Mouse (Mus musculus): Measurements from ENCODE around the gene Diras2.

Gene Diras2

DNA sequence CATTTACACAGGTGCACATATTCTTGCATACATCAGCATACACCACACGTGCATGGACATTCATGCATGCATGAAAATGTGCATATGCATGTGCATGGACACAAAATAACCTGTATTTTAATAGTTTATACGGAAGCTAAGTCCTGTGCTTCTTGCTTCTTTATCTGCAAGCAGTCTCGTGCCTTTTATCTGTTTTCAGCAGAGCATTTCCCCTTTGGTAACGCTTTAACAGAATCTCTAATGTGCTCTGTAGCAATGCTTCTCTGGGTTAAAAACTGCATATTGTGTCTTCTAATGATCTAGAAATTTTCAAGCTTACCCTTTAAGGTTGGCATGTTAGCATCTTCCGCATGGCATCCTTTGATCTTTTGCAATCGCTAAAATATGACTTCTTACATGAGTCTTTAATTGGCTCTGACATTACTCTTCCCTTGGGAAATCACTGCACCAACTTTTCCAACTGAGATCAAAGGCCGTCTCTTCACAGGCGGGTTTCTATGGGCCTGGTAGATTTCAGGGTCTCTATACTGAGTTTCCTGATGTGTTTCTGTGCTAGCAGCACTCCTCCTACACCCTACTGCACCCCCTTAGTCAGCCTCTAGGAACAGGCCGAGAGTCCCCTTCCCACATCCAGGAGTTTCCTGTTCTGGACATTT is 21.9 kb upstream of the Diras2 start:
- in situ Hi-C loops (cut with MboI; ENCODE audit: low sequenced_read_pairs): no loop called here

DNA sequence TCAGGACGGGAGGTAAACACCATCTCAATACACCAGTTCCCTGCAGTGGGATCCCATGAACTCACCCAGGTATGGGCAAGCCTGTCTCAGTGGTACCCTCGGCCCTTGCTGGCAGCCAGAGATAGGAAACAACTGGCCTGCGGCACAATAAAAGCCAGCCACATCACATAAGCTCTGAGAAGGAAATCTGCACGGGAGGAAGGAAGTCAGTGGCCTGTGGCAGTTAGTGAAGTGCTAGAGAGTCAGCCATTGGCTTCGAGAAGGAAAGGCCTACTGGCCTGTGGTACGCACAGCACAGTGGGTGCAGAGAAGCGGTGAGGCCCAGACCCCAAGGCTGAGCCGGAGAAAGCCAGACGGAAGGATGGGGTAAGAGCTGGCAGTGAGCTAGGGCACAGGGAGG is 20.2 kb upstream of the Diras2 start:
- in situ Hi-C loops (cut with MboI; ENCODE audit: low sequenced_read_pairs): no loop called here

DNA sequence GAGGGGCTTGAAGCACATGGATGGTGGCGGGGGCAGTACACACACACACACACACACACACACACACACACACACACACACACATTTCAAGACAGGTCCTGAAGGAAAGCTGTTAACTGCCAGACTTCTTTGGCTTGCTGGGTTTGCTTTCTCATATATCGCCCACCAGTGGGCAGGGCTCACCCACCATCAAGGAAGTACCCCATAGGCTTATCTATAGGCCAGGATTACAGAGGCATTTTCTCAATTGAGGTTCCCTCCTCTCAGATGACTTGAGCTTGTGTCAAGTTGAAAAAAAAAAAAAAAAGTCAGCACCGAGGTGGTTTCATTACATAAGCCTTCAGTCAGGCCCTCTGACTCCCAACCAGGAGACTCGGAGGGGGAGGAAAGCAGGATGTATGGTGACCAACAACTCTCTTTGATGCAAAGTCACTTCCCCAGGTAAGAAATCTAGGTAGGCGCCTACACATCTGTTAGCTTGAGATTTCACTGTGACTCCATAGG is 19.7 kb upstream of the Diras2 start:
- in situ Hi-C loops (cut with MboI; ENCODE audit: low sequenced_read_pairs): no loop called here

DNA sequence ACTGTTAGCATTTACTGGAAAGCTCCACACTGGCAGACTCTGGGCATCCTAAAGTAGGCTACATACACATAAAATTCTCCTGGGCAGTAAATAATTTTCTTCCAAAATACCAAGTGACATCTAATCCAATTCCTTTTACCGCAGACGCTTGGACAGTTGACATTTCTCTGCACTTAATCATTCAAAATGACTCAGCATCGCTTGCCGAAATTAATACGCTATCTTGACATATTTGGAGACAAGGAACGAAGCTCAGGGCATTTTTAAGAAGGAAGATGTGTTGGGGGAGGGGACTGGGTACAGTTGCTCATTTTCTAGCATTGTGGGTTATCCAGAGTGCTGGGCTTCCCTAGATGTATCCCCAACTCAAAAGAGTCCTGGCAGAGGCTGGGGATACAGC is 15.2 kb upstream of the Diras2 start:
- in situ Hi-C loops (cut with MboI; ENCODE audit: low sequenced_read_pairs): no loop called here

- in situ Hi-C loops (cut with MboI; ENCODE audit: low sequenced_read_pairs): no loop called here
Observed at GRCm38 (mm10) chr13:52542636-52543035, 11.6 kb upstream of the Diras2 start.

DNA sequence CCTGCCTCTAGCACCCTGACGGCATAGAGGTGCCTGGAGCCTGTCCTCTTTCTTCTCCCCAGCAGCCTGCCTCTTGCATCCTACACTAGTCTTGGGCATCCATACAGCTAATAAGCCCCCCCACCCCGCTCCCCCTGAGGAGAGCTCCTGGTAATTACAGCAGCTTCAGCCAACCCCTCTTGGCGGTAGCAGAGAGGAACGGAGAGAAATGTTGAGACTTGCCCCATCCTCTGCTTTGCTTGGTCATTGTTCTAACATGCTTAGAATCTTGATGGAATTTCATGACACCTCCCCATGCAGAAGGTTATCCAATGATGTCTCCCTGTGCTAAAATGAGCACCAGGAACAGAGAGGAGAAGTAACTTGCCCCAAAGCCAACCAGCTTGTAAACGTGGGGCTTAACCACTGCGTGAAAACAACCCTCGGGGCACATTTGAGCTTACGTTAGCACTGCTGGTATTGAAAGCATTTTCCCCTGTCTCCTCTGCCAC is 11.0 kb upstream of the Diras2 start:
- in situ Hi-C loops (cut with MboI; ENCODE audit: low sequenced_read_pairs): no loop called here

DNA sequence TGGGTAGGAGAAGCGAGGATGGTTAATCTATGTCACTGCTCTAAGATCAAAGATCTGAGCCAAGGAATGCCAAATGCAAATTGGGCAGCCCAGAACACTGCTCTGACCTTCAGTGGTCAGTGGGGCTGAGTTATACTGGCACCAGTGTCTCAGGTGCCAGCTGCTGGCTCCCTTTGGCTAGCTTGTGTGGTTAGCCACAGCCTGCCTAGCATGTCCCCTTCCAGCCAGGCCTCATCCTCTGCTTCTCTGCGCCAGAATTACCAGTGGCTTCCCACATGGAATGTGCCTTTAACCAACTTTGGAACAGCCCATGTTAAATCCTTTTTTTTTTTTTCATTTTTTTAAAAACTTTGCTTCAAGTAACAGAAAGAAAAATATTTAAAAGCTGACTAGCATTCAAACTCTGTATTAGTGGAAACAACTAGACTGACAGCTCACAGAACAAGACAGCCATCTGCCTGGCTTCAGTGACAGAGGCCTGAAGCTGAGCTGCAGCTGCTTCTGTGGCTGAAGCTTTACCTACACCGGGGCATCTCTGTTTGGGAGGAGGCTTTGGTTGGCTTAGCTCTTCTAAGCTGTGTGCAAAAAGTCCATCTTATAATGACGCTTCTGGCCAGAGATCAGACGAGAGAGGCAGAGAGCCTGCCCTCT is 10.4 kb upstream of the Diras2 start:
- in situ Hi-C loops (cut with MboI; ENCODE audit: low sequenced_read_pairs): no loop called here

GRCm38 (mm10) chr13:52539461-52539860 is 8.4 kb upstream of the Diras2 start:
- in situ Hi-C loops (cut with MboI; ENCODE audit: low sequenced_read_pairs): no loop called here

DNA sequence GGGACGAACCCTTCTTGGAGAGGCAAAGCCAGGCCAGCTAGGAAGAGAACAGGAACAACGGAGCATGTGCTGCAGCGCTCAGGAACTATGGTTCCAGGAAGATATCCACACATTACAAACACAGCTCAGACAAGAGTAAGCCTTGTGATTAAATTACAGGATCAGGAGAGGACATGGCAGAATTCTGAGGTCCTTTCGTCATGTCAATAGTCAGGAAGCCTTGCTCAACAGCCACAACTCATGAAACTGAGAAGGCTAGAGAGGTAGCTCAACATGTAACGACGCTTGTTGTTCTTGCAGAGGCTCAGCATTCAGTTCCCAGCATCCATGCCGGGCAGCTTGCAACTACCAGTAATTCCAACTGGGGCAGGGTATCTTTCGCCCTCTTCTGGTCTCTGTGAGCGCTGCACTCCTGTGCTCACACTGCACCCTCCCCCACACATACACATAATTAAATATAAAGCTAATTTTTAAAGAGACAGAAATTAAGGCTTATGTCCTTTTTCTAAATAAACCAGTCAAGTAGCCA is 7.6 kb upstream of the Diras2 start:
- in situ Hi-C loops (cut with MboI; ENCODE audit: low sequenced_read_pairs): no loop called here

DNA sequence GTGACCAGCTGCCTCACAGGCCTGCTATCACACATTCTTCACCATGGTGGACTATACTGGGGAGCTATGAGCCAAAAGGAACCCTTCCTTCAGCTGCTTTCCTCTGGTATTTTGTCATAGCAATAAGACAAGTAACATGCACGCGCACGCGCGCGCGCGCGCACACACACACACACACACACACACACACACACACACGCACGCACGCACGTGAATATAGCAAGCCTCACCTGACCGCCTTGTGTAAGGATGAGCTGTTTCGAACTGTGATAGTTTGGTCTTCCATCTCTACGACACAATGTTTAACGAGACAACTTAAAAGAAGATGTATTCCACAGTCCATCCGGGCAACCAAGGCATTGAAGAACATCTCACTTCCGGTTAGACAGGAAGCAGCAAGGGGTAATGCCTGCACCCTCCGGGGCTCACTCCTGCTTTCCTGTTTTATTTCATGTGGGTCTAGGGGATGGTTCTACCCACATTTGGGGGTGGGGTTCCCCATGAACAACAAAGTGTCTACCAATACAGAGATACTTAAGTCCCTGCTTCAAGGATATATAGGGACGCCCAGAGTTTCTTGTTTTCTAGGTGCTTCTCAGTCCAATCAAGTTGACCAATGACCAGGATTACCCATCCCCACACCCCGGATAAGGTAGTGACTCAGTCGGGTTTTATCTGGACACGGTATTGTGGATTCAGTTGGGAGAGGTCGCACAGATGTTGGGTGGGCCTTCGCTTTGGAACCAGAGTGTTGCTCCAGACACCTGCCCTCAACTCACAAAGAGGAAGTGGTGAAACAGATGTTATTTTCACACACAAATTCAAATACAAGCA is 6.9 kb upstream of the Diras2 start:
- in situ Hi-C loops (cut with MboI; ENCODE audit: low sequenced_read_pairs): no loop called here

DNA sequence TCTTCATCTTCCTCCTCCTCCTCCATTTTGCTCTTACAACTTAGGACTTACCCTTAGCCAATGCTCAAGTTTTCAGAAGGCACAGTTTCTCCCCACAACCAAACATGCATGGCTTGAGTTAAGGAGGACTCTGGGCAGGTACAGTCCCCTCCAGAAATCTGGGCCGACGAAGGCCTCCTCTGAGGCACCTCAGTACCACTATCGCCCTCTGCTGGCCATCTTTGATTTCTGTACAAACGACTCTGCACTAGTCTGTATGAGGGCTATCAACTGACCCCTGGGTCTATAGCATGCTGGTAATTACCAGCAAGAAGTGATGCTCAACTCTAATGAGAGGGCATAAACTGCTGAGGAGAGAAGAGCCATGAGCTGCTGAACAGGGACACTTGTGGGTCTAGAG is 4.5 kb upstream of the Diras2 start:
- in situ Hi-C loops (cut with MboI; ENCODE audit: low sequenced_read_pairs): no loop called here

- in situ Hi-C loops (cut with MboI; ENCODE audit: low sequenced_read_pairs): no loop called here
Observed at GRCm38 (mm10) chr13:52533644-52534043, 2.6 kb upstream of the Diras2 start.

GRCm38 (mm10) chr13:52530008-52530945 is 802 bp downstream of the Diras2 start:
- in situ Hi-C loops (cut with MboI; ENCODE audit: low sequenced_read_pairs): no loop called here

DNA sequence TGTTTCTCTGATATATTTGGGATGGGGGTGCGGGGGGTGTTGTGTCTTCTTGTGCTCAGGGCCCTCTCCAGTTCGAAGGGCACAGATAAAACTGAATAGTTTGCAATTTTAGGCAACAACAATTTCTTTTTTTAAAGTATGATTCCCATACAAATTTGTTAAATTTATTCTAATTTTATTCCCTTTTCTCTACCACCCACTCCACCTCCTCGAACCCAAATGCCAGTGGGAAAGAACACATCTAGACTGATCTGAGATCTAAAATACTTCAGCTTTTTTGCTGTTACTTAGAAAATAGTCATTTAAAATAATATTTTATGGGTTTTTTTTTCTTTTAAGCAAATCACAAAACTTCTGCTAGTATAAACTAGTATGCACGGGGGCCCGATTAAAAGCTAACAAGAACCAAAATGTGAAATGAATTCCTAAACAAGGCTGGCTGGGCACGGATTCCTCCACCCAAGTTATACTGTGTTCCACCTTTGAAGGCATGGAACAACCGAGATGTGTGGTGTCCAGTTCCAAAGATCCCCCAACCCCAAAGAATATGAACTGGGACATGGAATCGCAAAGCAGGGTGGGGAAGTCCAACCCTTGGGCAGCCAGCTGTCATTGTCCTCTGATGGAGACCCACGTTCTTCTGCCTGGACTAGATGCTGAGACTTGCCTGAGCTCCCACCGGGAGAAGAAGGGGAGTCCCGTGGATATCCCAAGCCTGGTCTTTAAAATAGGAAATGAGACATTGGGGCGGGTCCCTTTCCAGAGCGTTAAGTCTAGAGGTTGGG is 1.7 kb downstream of the Diras2 start:
- in situ Hi-C loops (cut with MboI; ENCODE audit: low sequenced_read_pairs): no loop called here

GRCm38 (mm10) chr13:52528786-52529185 is 2.3 kb downstream of the Diras2 start:
- in situ Hi-C loops (cut with MboI; ENCODE audit: low sequenced_read_pairs): no loop called here

GRCm38 (mm10) chr13:52528281-52528680 is 2.8 kb downstream of the Diras2 start:
- in situ Hi-C loops (cut with MboI; ENCODE audit: low sequenced_read_pairs): no loop called here

DNA sequence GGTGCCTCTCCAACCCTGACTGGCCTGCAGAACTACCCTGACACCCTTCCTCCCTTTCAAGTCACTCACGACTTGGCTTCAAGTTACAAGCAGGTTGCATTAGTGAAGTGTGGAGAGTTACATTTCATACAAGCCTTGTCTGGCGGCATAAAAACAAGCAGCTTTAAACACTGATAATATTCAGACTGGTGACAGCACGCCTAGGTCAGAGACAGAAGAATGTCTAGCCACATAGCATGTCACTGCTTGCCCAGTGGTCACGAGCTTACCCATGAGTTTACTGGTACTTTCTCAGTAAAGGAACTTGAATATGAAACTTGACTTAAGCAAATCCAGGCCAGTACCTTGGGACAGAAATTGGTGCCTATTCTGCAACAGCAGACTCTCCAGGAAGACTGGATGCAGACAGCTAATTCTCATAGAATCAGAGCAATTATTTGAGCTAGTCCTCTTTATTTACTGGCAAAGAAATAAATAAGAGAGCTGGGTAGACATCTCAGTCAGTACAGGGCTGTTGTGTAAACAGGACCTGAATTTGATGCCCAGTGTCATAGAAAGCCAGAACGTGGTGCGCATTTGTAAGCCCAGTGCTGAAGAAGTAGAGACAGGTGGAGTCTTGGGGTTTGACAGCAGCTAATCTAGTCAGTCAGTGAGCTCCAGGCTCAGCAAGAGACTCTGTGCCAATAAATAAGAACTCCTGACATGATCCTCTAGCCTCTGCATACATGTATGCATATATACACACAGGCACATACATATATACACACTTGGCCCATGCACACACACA is 4.6 kb downstream of the Diras2 start:
- in situ Hi-C loops (cut with MboI; ENCODE audit: low sequenced_read_pairs): no loop called here

GRCm38 (mm10) chr13:52524313-52524712 is 6.8 kb downstream of the Diras2 start:
- in situ Hi-C loops (cut with MboI; ENCODE audit: low sequenced_read_pairs): no loop called here

- in situ Hi-C loops (cut with MboI; ENCODE audit: low sequenced_read_pairs): no loop called here
Observed at GRCm38 (mm10) chr13:52521176-52521575, 9.9 kb downstream of the Diras2 start.

Measured in CH12F3 (cell line).